Mouse (Mus musculus): Measurements from ENCODE around the gene Olfr1322.

The Olfr1322 gene

DNA sequence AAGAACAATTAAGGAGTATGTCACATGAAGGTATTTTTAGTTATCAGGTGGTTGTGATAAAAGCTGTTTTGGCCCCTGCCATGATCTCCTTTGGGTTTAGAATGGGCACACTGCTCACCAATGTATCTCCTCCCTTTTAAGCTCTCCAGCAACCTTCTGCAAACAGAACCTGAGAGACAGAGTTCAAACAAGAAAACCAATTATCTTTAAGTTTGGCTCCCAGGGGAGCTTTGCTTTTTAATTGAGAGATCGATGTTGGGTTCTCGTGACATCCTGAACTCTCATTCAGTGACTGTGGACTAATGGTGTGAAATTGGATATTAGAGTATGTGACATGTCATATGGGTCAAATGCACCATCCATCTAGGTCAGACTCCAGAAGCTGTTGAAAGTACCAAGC, at the start of gene Olfr1322:
Gene Olfr1322, minus strand, starts transcription at position 101 of the 400 bp plus-strand sequence.
- no peak for DNase-seq (ENCODE audit: low spot score)

GRCm38 (mm10) chrX:49877651-49878349, 13.5 kb downstream of the Olfr1322 start:
- DNase-seq (ENCODE audit: low spot score) = no peak
